Mouse (Mus musculus) lung, adult 2 months (tissue): ENCODE results near the gene Nmbr. TPM values are rescaled to one million over a fixed set of nuclear protein-coding genes. Genes with fewer than 3 reads are reported as not detected.

ENCODE experiments used
- DNase-seq: peaks from one replicate; pipeline ENCODE4 v3.0.0; 2022
- H3K4me1 ChIP-seq: fragments of 200-500 bp; 2 replicates; pipeline ENCODE4 v1.6.1; 2011; ENCODE audit warnings: low read length; ENCODE audit not compliant: control insufficient read depth, insufficient read depth
- H3K4me3 ChIP-seq: fragments of 200-500 bp; replicated peaks from 2 replicates; pipeline ENCODE3; 2011; ENCODE audit warnings: low read depth, mild to moderate bottlenecking, control low read depth, low read length; ENCODE audit errors: extremely low read depth
- CTCF ChIP-seq: fragments of 200-500 bp; IDR thresholded peaks from 2 replicates; pipeline ENCODE4 v1.5.1; 2011; ENCODE audit warnings: mild to moderate bottlenecking, low read length, control low read depth; ENCODE audit not compliant: insufficient read depth
- POLR2A ChIP-seq: fragments of 200-500 bp; IDR thresholded peaks from 2 replicates; pipeline ENCODE4 v1.6.1; 2011; ENCODE audit warnings: low read depth, mild to moderate bottlenecking, control low read depth, low read length, borderline replicate concordance; ENCODE audit errors: extremely low read depth
- WGBS: fragments of 180-500 bp; shearing (Covaris S2); methylation state at CpG from one replicate; pipeline ENCODE4 v1.1.7; 2018; 5-methylcytosine and 5-hydroxymethylcytosine counted together
- polyA plus RNA-seq: library from polyadenylated mRNA; depleted of rRNA; stranded (reverse); fragments of >200 nt; gene quantifications from 2 replicates; pipeline ENCODE4 v1.2.3, GENCODE M21; 2012; rRNA removed

Gene Nmbr
- polyA plus RNA-seq, 1 experiment: 0.27 TPM

DNA sequence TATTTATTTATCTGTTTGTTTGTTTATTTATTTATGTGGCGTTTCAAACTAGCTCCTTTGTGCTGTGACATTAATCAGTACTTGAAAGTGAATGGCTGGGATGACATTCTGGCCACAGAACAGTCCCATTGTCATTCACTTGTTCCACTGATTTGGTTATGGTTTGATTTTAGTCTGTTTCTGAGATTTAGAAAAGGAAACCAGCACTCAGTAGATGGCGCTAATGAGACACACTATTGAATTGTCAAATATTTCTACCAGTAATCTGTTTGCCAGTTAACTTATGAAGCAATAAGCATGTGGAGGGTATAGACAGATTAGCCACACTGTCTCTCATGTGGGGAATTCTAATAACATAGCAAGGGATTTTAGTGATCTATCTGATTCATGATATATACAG lies 28.9 kb downstream of the Nmbr start:
- 5% methylated on average over 2 of the region's 2 CpGs for WGBS
- DNase-seq: no peak

DNA sequence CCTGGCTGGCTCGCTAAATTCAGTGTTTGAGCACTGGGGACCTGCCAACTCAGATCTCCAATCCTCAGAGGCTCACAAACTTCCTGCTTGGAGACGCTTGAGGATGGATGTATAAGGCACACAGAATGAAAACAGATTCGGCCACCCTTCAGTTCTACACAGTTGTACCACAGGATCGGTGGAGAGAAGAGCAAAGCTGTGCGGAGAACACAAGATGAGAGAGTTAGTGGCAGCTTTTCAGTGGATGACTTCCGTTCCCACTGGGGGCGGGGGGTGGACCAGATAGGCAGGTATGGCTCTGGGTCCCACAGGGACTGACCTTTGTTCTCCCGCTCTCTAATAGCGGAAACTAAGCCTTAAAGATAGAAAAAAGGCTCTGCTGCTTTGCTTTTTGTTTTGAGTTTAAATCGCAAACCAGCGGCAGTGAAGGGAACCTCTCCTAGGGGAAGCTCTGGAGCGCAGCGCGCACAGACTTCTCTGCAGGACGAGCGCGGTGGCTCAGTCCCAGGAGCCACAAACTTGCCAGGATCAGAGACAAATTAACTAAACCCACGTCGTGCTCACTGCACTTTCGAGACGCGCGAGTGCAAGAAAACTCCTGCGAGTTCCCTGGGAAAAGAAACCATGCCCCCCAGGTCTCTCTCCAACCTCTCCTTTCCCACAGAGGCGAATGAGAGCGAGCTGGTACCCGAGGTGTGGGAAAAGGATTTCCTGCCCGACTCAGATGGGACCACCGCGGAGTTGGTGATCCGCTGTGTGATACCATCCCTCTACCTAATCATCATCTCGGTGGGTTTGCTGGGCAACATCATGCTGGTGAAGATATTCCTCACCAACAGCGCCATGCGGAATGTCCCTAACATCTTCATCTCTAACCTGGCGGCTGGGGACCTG lies 54.5 kb downstream of the Nmbr start:
- Histone ChIP-seq H3K4me3 (no peak overlapping the region), H3K4me1 (no peaks in the 10 kb centered on the region)
- DNase-seq: no peak
- TF ChIP-seq POLR2A: no peak
- no peak for TF ChIP-seq CTCF
- 2% methylated on average over 35 of the region's 35 CpGs for WGBS

More for the DNA sequence above, 28.9 kb downstream of the Nmbr start:
- no peak for TF ChIP-seq POLR2A
- TF ChIP-seq CTCF: no peak
- Histone ChIP-seq H3K4me1 (no peaks in the 10 kb centered on the region), H3K4me3 (no peak overlapping the region)

DNA sequence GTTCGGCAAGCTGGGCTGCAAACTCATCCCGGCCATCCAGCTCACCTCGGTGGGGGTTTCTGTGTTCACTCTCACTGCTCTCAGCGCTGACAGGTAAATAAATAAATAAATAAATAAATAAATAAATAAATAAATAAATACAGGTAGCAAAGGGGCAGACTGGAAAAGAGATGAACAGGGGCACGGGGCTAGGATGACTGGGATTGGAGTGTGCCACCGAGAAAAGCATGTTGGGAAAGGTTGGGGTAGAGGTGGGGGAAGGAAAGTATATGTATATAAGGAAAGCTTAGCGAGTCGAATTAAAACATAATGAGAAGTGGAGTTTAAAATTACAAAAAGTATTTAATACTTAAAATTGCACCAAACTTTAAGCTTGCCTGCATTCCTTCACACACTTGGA lies 55.2 kb downstream of the Nmbr start:
- no peak for DNase-seq
- Histone ChIP-seq H3K4me3 (no peak overlapping the region), H3K4me1 (no peaks in the 10 kb centered on the region)
- TF ChIP-seq CTCF: no peak
- TF ChIP-seq POLR2A: no peak
- 26% methylated on average over 8 of the region's 8 CpGs for WGBS

DNA sequence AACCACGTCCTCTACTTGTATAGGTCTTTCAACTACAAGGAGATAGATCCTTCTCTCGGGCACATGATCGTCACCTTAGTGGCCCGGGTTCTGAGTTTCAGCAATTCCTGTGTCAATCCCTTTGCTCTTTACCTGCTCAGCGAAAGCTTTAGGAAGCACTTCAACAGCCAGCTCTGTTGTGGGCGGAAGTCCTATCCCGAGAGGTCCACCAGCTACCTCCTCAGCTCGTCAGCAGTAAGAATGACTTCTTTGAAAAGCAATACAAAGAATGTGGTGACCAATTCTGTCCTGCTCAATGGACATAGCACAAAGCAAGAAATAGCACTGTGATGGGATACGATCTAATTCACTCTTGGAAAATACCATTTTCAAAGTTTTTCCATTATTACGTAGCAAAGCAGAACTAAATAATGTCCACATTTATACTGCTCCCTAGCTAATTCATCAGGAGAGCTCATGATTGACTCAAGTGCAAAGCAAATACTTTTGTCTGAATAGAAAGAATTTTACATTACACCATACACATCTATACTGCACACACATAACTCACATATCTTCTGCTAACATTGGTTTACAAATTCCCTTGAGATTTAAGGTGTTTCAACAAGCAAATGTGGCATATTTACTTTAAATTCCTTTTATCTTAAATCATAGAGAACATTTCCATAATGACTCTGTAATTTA lies 65.0 kb downstream of the Nmbr start:
- H3K4me1 ChIP-seq: no peaks in the 10 kb centered on the region
- 66% methylated on average over 10 of the region's 10 CpGs for WGBS
- DNase-seq: no peak
- no peak overlapping the region for H3K4me3 ChIP-seq
- TF ChIP-seq CTCF: no peak
- no peak for TF ChIP-seq POLR2A

DNA sequence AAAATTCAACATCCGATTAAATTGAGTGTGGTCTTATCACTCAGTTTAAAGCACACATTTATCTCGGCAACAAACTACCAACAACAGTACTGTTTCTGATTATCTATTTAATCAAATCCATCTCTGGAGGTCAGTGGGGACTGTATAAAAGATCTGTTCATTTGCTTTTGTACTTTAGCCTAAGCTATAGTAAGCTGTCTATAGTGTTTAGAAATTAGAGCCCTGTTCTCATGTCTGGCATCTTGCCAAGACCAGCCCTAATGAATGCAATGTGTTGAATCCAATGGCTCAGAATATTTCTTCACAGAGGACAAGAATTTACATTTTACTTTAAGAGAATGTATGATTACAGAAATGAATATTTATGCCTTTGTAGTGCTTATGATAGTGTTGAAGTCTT lies 69.1 kb downstream of the Nmbr start:
- no peak for DNase-seq
- no peak for TF ChIP-seq CTCF
- TF ChIP-seq POLR2A: no peak
- 77% methylated on average over 2 of the region's 2 CpGs for WGBS
- Histone ChIP-seq H3K4me3 (no peak overlapping the region), H3K4me1 (no peaks in the 10 kb centered on the region)

DNA sequence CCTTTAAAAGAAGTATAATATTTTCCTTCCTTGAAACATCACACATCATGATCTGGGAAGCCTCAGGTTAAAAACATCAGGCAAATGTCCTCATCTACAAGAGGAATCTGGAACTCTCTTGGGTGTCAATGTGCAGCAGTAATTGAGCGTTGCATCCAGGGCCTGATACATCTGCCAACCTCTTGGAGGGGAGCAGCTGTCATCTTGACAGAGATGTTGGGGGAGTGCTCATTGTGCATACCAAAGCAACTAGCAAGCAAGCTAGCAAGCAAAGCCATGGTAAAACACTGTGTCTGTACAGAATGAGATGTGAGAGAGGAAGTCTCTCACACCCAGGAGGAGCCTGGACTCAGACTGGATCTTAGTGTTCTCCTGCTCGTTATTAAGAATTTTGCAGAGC lies 84.6 kb downstream of the Nmbr start:
- Histone ChIP-seq H3K4me3 (no peak overlapping the region), H3K4me1 (no peaks in the 10 kb centered on the region)
- no peak for DNase-seq
- WGBS: 56% methylated on average over 2 of the region's 2 CpGs
- no peak for TF ChIP-seq CTCF
- no peak for TF ChIP-seq POLR2A

DNA sequence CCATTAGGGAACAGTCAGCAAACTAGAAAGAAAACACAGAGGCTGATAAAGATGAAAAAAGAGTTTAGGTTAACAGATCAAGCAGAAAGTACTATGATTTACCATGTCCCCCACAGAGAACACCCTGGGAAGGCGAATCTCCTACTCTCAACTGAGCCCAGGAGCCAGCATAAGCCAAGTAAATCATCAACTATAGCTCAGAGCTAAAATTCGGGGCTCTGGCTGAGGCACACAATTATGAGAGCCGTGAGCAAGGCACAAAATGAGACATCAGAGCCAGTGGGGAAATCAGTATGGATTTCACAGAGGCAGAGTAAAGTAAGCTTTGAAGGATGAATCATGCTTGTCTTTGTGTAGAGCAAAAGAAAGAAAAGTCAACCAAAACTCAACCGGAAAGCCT lies 111.6 kb downstream of the Nmbr start:
- WGBS: 67% methylated on average over 4 of the region's 4 CpGs
- TF ChIP-seq CTCF (no peak), POLR2A (no peak)
- DNase-seq: no peak
- Histone ChIP-seq H3K4me3 (no peak overlapping the region), H3K4me1 (no peaks in the 10 kb centered on the region)

Other genes with a start within 250 kb of the Nmbr start
- gene Adgrg6, start 159.9 kb upstream of the Nmbr start, polyA plus RNA-seq: 22.0 and 25.7 TPM in 2 replicates
- 52.5 and 59.5 TPM in 2 replicates for gene Vta1, start within 50 bp of the Nmbr start, polyA plus RNA-seq
- gene Gje1, start 12.6 kb downstream of the Nmbr start, polyA plus RNA-seq: not detected in 2 replicates